Mouse (Mus musculus) small intestine, adult 2 months (tissue): ENCODE results near the gene Rab31.

Source experiments
- CTCF ChIP-seq: fragments of 200-500 bp; IDR thresholded peaks from 2 replicates; pipeline ENCODE4 v1.5.1; 2012; ENCODE audit warnings: low read depth, mild to moderate bottlenecking, control low read depth, inconsistent platforms, low read length, moderate library complexity, mixed read lengths; ENCODE audit not compliant: insufficient replicate concordance, insufficient read length; ENCODE audit errors: extremely low read depth
- POLR2A ChIP-seq: fragments of 200-500 bp; IDR thresholded peaks from 2 replicates; pipeline ENCODE4 v1.6.1; 2012; ENCODE audit warnings: low read depth, mild to moderate bottlenecking, control low read depth, inconsistent platforms, low read length, moderate library complexity

- TF ChIP-seq CTCF (no peak), POLR2A (no peak)
These were observed 15.4 kb downstream of the Rab31 start for GRCm38 (mm10) chr17:65757150-65757549.
